Mouse (Mus musculus) CH12.LX (cell line): ENCODE data around the gene 4930524B15Rik. TPM values are rescaled to one million over a fixed set of nuclear protein-coding genes. Genes with fewer than 3 reads are reported as not detected.

Experiments
- DNase-seq: peaks from one replicate; pipeline ENCODE4 v3.0.0-alpha.2; 2013; ENCODE audit errors: extremely low read depth
- H3K27ac ChIP-seq: 2 replicates; pipeline ENCODE4 v1.5.1; 2012; ENCODE audit warnings: low read depth, mild to moderate bottlenecking, control low read depth, moderate library complexity; ENCODE audit not compliant: insufficient read depth
- H3K27me3 ChIP-seq: replicated peaks from 2 replicates; pipeline ENCODE3; 2012; ENCODE audit warnings: inconsistent platforms
- H3K36me3 ChIP-seq, 2 experiments: replicated peaks in 1 of 2; 2 replicates each; pipeline versions ENCODE3 to v1.6.1; 2012; ENCODE audit warnings: inconsistent platforms in 1 of 2, low read length in 1 of 2, mild to moderate bottlenecking in 1 of 2, mixed read lengths in 1 of 2, moderate library complexity in 1 of 2; ENCODE audit not compliant: control insufficient read depth in 1 of 2, insufficient read depth in 1 of 2
- H3K4me1 ChIP-seq, 2 experiments: 2 replicates each; pipeline ENCODE4 v1.6.1; 2012; ENCODE audit warnings: inconsistent platforms in 1 of 2, moderate library complexity in 1 of 2; ENCODE audit not compliant: insufficient read depth in 2 of 2, control insufficient read depth in 1 of 2
- H3K4me2 ChIP-seq: 2 replicates; pipeline ENCODE4 v1.6.1; 2012; ENCODE audit warnings: low read depth, mild to moderate bottlenecking, control low read depth; ENCODE audit not compliant: poor library complexity, insufficient read depth, severe bottlenecking
- H3K4me3 ChIP-seq, 3 experiments: fragments of 150-350 bp in 1 of 3; sonication (generic) in 1 of 3; replicated peaks in 1 of 3; 2 replicates each; pipeline versions ENCODE3 to v1.5.1; 2011 to 2012; ENCODE audit warnings: low read depth in 2 of 3, low read length in 2 of 3, mild to moderate bottlenecking in 2 of 3, moderate library complexity in 2 of 3, control low read depth in 1 of 3, improper control_type of control experiment in 1 of 3, inconsistent platforms in 1 of 3, mixed read lengths in 1 of 3; ENCODE audit not compliant: poor library complexity in 1 of 3
- H3K79me2 ChIP-seq: replicated peaks from 2 replicates; pipeline ENCODE4 v1.6.1; 2012; ENCODE audit warnings: mild to moderate bottlenecking, moderate library complexity; ENCODE audit not compliant: control insufficient read depth, poor library complexity, insufficient read depth, severe bottlenecking; ENCODE audit errors: extremely low read depth
- H3K9ac ChIP-seq: 2 replicates; pipeline ENCODE4 v1.6.1; 2012; ENCODE audit warnings: low read depth, mild to moderate bottlenecking, control low read depth, moderate library complexity; ENCODE audit not compliant: insufficient read depth
- H3K9me3 ChIP-seq: replicated peaks from 2 replicates; pipeline ENCODE3; 2012; ENCODE audit warnings: low read length, inconsistent platforms, mixed read lengths
- BHLHE40 ChIP-seq: IDR thresholded peaks from 2 replicates; pipeline ENCODE4 v1.6.1; 2011; ENCODE audit warnings: mild to moderate bottlenecking, low read depth, low read length, improper control_type of control experiment
- CHD1 ChIP-seq: IDR thresholded peaks from 2 replicates; pipeline ENCODE4 v1.6.1; 2012; ENCODE audit warnings: low read depth, low read length, improper control_type of control experiment, inconsistent platforms
- CTCF ChIP-seq, 2 experiments: IDR thresholded peaks in 1 of 2; conservative IDR thresholded peaks in 1 of 2; 2 replicates each; pipeline ENCODE4 v1.5.1; 2011 to 2012; ENCODE audit warnings: low read depth in 2 of 2, low read length in 2 of 2, improper control_type of control experiment in 1 of 2, inconsistent platforms in 1 of 2, mild to moderate bottlenecking in 1 of 2, moderate library complexity in 1 of 2
- E2F4 ChIP-seq: IDR thresholded peaks from 2 replicates; pipeline ENCODE4 v1.6.1; 2011; ENCODE audit warnings: low read depth, low read length, improper control_type of control experiment; ENCODE audit not compliant: insufficient replicate concordance
- EP300 ChIP-seq: IDR thresholded peaks from 2 replicates; pipeline ENCODE4 v1.6.1; 2011; ENCODE audit warnings: low read length, improper control_type of control experiment
- ETS1 ChIP-seq: conservative IDR thresholded peaks from 2 replicates; pipeline ENCODE4 v1.6.1; 2012; ENCODE audit warnings: low read depth, mild to moderate bottlenecking, inconsistent platforms, low read length, improper control_type of control experiment, moderate library complexity
- HCFC1 ChIP-seq: IDR thresholded peaks from 2 replicates; pipeline ENCODE4 v1.6.1; 2012; ENCODE audit warnings: low read depth, mild to moderate bottlenecking, inconsistent platforms, low read length, improper control_type of control experiment
- IRF4 ChIP-seq: IDR thresholded peaks from 2 replicates; pipeline ENCODE4 v1.6.1; 2014; ENCODE audit warnings: low read depth, mild to moderate bottlenecking, inconsistent platforms, low read length, improper control_type of control experiment
- JUN ChIP-seq: IDR thresholded peaks from 2 replicates; pipeline ENCODE4 v1.6.1; 2011; ENCODE audit warnings: low read depth, mild to moderate bottlenecking, low read length, improper control_type of control experiment, moderate library complexity; ENCODE audit not compliant: insufficient read depth
- MAZ ChIP-seq: IDR thresholded peaks from 2 replicates; pipeline ENCODE4 v1.6.1; 2012; ENCODE audit warnings: low read depth, mild to moderate bottlenecking, inconsistent platforms, low read length, improper control_type of control experiment, moderate library complexity
- MEF2A ChIP-seq: IDR thresholded peaks from 2 replicates; pipeline ENCODE4 v1.6.1; 2014; ENCODE audit warnings: low read depth, mild to moderate bottlenecking, inconsistent platforms, low read length, improper control_type of control experiment, borderline replicate concordance
- MXI1 ChIP-seq: IDR thresholded peaks from 2 replicates; pipeline ENCODE4 v1.6.1; 2011; ENCODE audit warnings: mild to moderate bottlenecking, low read depth, low read length, improper control_type of control experiment
- MYC ChIP-seq: IDR thresholded peaks from 2 replicates; pipeline ENCODE4 v1.6.1; 2011; ENCODE audit warnings: low read depth, mild to moderate bottlenecking, improper control_type of control experiment, low read length
- POLR2A ChIP-seq: IDR thresholded peaks from 2 replicates; pipeline ENCODE4 v1.6.1; 2011; ENCODE audit warnings: low read depth, mild to moderate bottlenecking, improper control_type of control experiment, low read length
- SIN3A ChIP-seq: IDR thresholded peaks from 2 replicates; pipeline ENCODE4 v1.6.1; 2012; ENCODE audit warnings: low read length, improper control_type of control experiment, inconsistent platforms
- SMC3 ChIP-seq: IDR thresholded peaks from 2 replicates; pipeline ENCODE4 v1.6.1; 2011; ENCODE audit warnings: low read depth, low read length, improper control_type of control experiment
- TBP ChIP-seq: conservative IDR thresholded peaks from 2 replicates; pipeline ENCODE4 v1.6.1; 2011; ENCODE audit warnings: low read depth, low read length, improper control_type of control experiment
- TCF12 ChIP-seq: IDR thresholded peaks from 2 replicates; pipeline ENCODE4 v1.6.1; 2014; ENCODE audit warnings: low read depth, mild to moderate bottlenecking, inconsistent platforms, low read length, improper control_type of control experiment
- UBTF ChIP-seq: IDR thresholded peaks from 2 replicates; pipeline ENCODE4 v1.6.1; 2012; ENCODE audit warnings: low read depth, mild to moderate bottlenecking, inconsistent platforms, low read length, improper control_type of control experiment, moderate library complexity
- USF2 ChIP-seq: conservative IDR thresholded peaks from 2 replicates; pipeline ENCODE4 v1.6.1; 2011; ENCODE audit warnings: low read depth, low read length, improper control_type of control experiment
- ZC3H11A ChIP-seq: IDR thresholded peaks from 2 replicates; pipeline ENCODE4 v1.6.1; 2012; ENCODE audit warnings: low read depth, mild to moderate bottlenecking, inconsistent platforms, low read length, improper control_type of control experiment
- ZKSCAN1 ChIP-seq: IDR thresholded peaks from 2 replicates; pipeline ENCODE4 v1.6.1; 2012; ENCODE audit warnings: low read depth, inconsistent platforms, low read length, improper control_type of control experiment, borderline replicate concordance
- dilution Hi-C: fragments of 300-500 bp; cut with MboI; formaldehyde crosslinking; loops from 2 replicates; pipeline ENCODE4 v1.14.3; 2020; ENCODE audit warnings: low sequenced_read_pairs; ENCODE audit not compliant: extremely low pct_unique_long_range_greater_than_20kb, extremely low pct_ligation_motif_present
- in situ Hi-C: fragments of 300-500 bp; cut with MboI; formaldehyde crosslinking; loops from 3 replicates; pipeline ENCODE4 v1.14.3; 2019; ENCODE audit warnings: low sequenced_read_pairs, low pct_ligation_motif_present, low pct_unique_long_range_greater_than_20kb, mixed read lengths
- polyA plus RNA-seq: library from polyadenylated mRNA; unstranded; fragments of >175 nt; gene quantifications from 2 replicates; pipeline ENCODE4 v1.2.1, GENCODE M21; 2012; ENCODE audit warnings: low read depth; ENCODE audit not compliant: insufficient read length
- total RNA-seq, 2 experiments: library from RNA; depleted of rRNA; stranded (reverse); fragments of 300-350 nt in 1 of 2; fragments of >200 nt in 1 of 2; gene quantifications; 2 replicates each; pipeline ENCODE4 v1.2.3; 2012 to 2014

Gene 4930524B15Rik
- not detected in 2 replicates for total RNA-seq (2012; rRNA removed)
- total RNA-seq (2014; rRNA removed), result not detected in 2 replicates
- not detected in 2 replicates for polyA plus RNA-seq

- H3K4me3 ChIP-seq, result no peak within 1 kb of the TSS
Measured at GRCm38 (mm10) chr11:31965256-31966134, at the start of gene 4930524B15Rik. 4930524B15Rik (plus strand) TSS chr11:31965592.

DNA sequence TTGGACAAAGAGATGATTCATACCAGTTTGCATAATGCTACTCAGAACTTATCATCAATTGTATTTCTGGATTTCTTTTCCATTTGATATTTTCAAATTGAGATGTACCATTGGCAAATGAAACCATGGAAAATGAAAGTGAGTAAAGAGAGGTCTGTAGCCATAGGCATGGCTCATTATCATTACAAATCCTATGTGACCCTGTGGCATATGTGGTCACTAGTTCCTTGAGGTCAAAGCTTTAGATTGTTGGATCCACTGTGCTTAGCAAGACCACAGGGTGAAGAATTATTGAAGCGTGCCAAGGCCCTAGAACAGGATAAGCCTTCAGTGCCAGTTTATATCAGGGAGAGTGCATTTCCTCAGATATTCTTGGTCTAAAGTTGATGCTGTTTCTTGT, 47.6 kb upstream of the 4930524B15Rik start:
- Histone ChIP-seq H3K36me3 (peaks cover 16 to 54% of the 10 kb centered on the region in 2 experiments), H3K27ac (no peak overlapping the region)
- TF ChIP-seq UBTF, result no peak
- no peak for TF ChIP-seq JUN
- TF ChIP-seq MAZ, result no peak
- no peak for TF ChIP-seq MEF2A
- no peak for TF ChIP-seq POLR2A
- no peak for TF ChIP-seq USF2
- TF ChIP-seq ZC3H11A, result no peak
- no peak for TF ChIP-seq EP300
- no peak for TF ChIP-seq TCF12
- TF ChIP-seq SIN3A, result no peak
- no peak for TF ChIP-seq CTCF (conservative IDR thresholded peaks at IDR 0.05 in 1 of 2, IDR thresholded peaks at IDR 0.05 in 1 of 2; ENCODE audit: low read depth in 2 of 2, low read length in 2 of 2)
- no peak for TF ChIP-seq IRF4
- no peak for TF ChIP-seq ZKSCAN1
- TF ChIP-seq MXI1, result no peak
- TF ChIP-seq HCFC1, result no peak
- TF ChIP-seq SMC3, result no peak
- no peak for TF ChIP-seq TBP
- TF ChIP-seq CHD1, result no peak
- no peak for TF ChIP-seq MYC
- TF ChIP-seq, all 38 proteins: peak for 0
- H3K27me3 ChIP-seq, result no peaks in the 10 kb centered on the region
- H3K4me2 ChIP-seq, result no peak overlapping the region
- in situ Hi-C loops (no loop called here), dilution Hi-C loops (no loop called here)
- peaks cover 4% of the 10 kb centered on the region; the same call in 1 of the 2 replicates for H3K79me2 ChIP-seq
- no peak overlapping the region for H3K9ac ChIP-seq
- H3K9me3 ChIP-seq, result no peaks in the 10 kb centered on the region
- H3K4me1 ChIP-seq, result peaks cover 2 to 11% of the 10 kb centered on the region in 2 experiments; a peak in 2 of 4 replicates
- DNase-seq, result no peak
- H3K4me3 ChIP-seq, result no peak overlapping the region

More at GRCm38 (mm10) chr11:31965256-31966134, at the start of gene 4930524B15Rik:
- no peak within 1 kb of the TSS for H3K27ac ChIP-seq
- in situ Hi-C loops (no loop called here), dilution Hi-C loops (no loop called here)
- H3K36me3 ChIP-seq, result no peaks in the 10 kb centered on the region
- peaks cover 2% of the 10 kb centered on the region for H3K27me3 ChIP-seq
- no peak within 1 kb of the TSS for H3K9ac ChIP-seq
- no peak for DNase-seq
- no peak within 1 kb of the TSS for H3K4me2 ChIP-seq
- peaks cover 5% of the 10 kb centered on the region for H3K9me3 ChIP-seq
- TF ChIP-seq BHLHE40 (no peak), ETS1 (no peak), TCF12 (no peak), E2F4 (no peak), ZKSCAN1 (no peak), MYC (no peak)
- H3K4me1 ChIP-seq, result no peaks in the 10 kb centered on the region; a peak in 1 of 4 replicates
- H3K79me2 ChIP-seq, result no peaks in the 10 kb centered on the region
